Mouse (Mus musculus): ENCODE measurements at regions not wholly inside any gene's neighbourhood (a gene's known extent, or its start where the extent isn't known, plus 50 kb on each side); places are given as distances from the start of the nearest gene placed in this dataset.

GRCm38 (mm10) chr8:89439304-89439703, 395.3 kb upstream of the Sall1 start:
- 65% methylated on average over 6 of the region's 6 CpGs for WGBS
- no peak for ATAC-seq (ENCODE audit: insufficient read depth, low FRiP score, low read depth)
- Histone ChIP-seq H3K27me3 (replicated peaks) (no peaks in the 10 kb centered on the region), H3K27ac (no peak overlapping the region), H3K4me2 (no peak overlapping the region), H3K9ac (no peak overlapping the region), H3K4me1 (no peaks in the 10 kb centered on the region), H3K4me3 (replicated peaks) (no peak overlapping the region), H3K36me3 (no peaks in the 10 kb centered on the region), H3K9me3 (no peaks in the 10 kb centered on the region)

GRCm38 (mm10) chr8:89426969-89427368, 383.0 kb upstream of the Sall1 start:
- Histone ChIP-seq H3K4me3 (replicated peaks) (no peak overlapping the region), H3K9ac (no peak overlapping the region), H3K36me3 (no peaks in the 10 kb centered on the region), H3K9me3 (no peaks in the 10 kb centered on the region), H3K4me2 (no peak overlapping the region), H3K27ac (no peak overlapping the region), H3K27me3 (replicated peaks) (no peaks in the 10 kb centered on the region), H3K4me1 (no peaks in the 10 kb centered on the region)
- ATAC-seq (ENCODE audit: insufficient read depth, low FRiP score, low read depth): no peak
- WGBS: 85% methylated on average over 3 of the region's 3 CpGs

GRCm38 (mm10) chr8:89415287-89415686, 371.3 kb upstream of the Sall1 start:
- Histone ChIP-seq H3K27me3 (replicated peaks) (no peaks in the 10 kb centered on the region), H3K9ac (no peak overlapping the region), H3K9me3 (no peaks in the 10 kb centered on the region), H3K4me2 (no peak overlapping the region), H3K27ac (no peak overlapping the region), H3K4me1 (no peaks in the 10 kb centered on the region), H3K4me3 (replicated peaks) (no peak overlapping the region), H3K36me3 (no peaks in the 10 kb centered on the region)
- 91% methylated on average over 2 of the region's 2 CpGs for WGBS
- ATAC-seq (ENCODE audit: insufficient read depth, low FRiP score, low read depth): no peak

GRCm38 (mm10) chr8:89412500-89412899, 368.5 kb upstream of the Sall1 start:
- H3K27me3 ChIP-seq (replicated peaks): no peaks in the 10 kb centered on the region
- 80% methylated on average over 8 of the region's 8 CpGs for WGBS

GRCm38 (mm10) chr8:89412046-89412445, 368.1 kb upstream of the Sall1 start:
- no peak overlapping the region for H3K4me2 ChIP-seq

More at GRCm38 (mm10) chr8:89412500-89412899, 368.5 kb upstream of the Sall1 start:
- no peak overlapping the region for H3K9ac ChIP-seq
- no peak overlapping the region for H3K27ac ChIP-seq
- H3K4me1 ChIP-seq: no peaks in the 10 kb centered on the region
- H3K4me3 ChIP-seq (replicated peaks): no peak overlapping the region
- no peak for ATAC-seq (ENCODE audit: insufficient read depth, low FRiP score, low read depth)
- no peaks in the 10 kb centered on the region for H3K36me3 ChIP-seq
- H3K4me2 ChIP-seq: no peak overlapping the region
- no peaks in the 10 kb centered on the region for H3K9me3 ChIP-seq

GRCm38 (mm10) chr8:89406688-89407087, 362.7 kb upstream of the Sall1 start:
- H3K27me3 ChIP-seq (replicated peaks): no peaks in the 10 kb centered on the region
- no peak for ATAC-seq (ENCODE audit: insufficient read depth, low FRiP score, low read depth)
- 66% methylated on average over 5 of the region's 5 CpGs for WGBS
- no peak overlapping the region for H3K9ac ChIP-seq
- H3K4me2 ChIP-seq: no peak overlapping the region
- no peak overlapping the region for H3K27ac ChIP-seq
- H3K9me3 ChIP-seq: no peaks in the 10 kb centered on the region
- H3K36me3 ChIP-seq: no peaks in the 10 kb centered on the region
- H3K4me3 ChIP-seq (replicated peaks): no peak overlapping the region
- no peaks in the 10 kb centered on the region for H3K4me1 ChIP-seq

More at GRCm38 (mm10) chr8:89412046-89412445, 368.1 kb upstream of the Sall1 start:
- no peak overlapping the region for H3K4me3 ChIP-seq (replicated peaks)
- H3K9me3 ChIP-seq: no peaks in the 10 kb centered on the region
- no peaks in the 10 kb centered on the region for H3K4me1 ChIP-seq
- no peaks in the 10 kb centered on the region for H3K36me3 ChIP-seq
- 39% methylated on average over 7 of the region's 7 CpGs for WGBS
- H3K27me3 ChIP-seq (replicated peaks): no peaks in the 10 kb centered on the region
- no peak overlapping the region for H3K9ac ChIP-seq
- H3K27ac ChIP-seq: no peak overlapping the region
- no peak for ATAC-seq (ENCODE audit: insufficient read depth, low FRiP score, low read depth)

- WGBS: 81% methylated on average over 3 of the region's 3 CpGs
- no peaks in the 10 kb centered on the region for H3K36me3 ChIP-seq
- no peak overlapping the region for H3K27ac ChIP-seq
- no peaks in the 10 kb centered on the region for H3K9me3 ChIP-seq
- H3K27me3 ChIP-seq (replicated peaks): no peaks in the 10 kb centered on the region
- H3K9ac ChIP-seq: no peak overlapping the region
- no peaks in the 10 kb centered on the region for H3K4me1 ChIP-seq
- no peak overlapping the region for H3K4me2 ChIP-seq
- H3K4me3 ChIP-seq (replicated peaks): no peak overlapping the region
- no peak for ATAC-seq (ENCODE audit: insufficient read depth, low FRiP score, low read depth)
These were observed 360.3 kb upstream of the Sall1 start for GRCm38 (mm10) chr8:89404287-89404686.

- Histone ChIP-seq H3K4me3 (replicated peaks) (no peak overlapping the region), H3K9me3 (no peaks in the 10 kb centered on the region), H3K36me3 (no peaks in the 10 kb centered on the region), H3K4me1 (no peaks in the 10 kb centered on the region), H3K4me2 (no peak overlapping the region), H3K9ac (no peak overlapping the region), H3K27ac (no peak overlapping the region), H3K27me3 (replicated peaks) (no peaks in the 10 kb centered on the region)
- no peak for ATAC-seq (ENCODE audit: insufficient read depth, low FRiP score, low read depth)
These were observed 352.7 kb upstream of the Sall1 start for GRCm38 (mm10) chr8:89396673-89397072.

GRCm38 (mm10) chr8:89392749-89393148, 348.8 kb upstream of the Sall1 start:
- no peaks in the 10 kb centered on the region for H3K9me3 ChIP-seq
- no peak overlapping the region for H3K9ac ChIP-seq
- no peak overlapping the region for H3K27ac ChIP-seq
- no peak for ATAC-seq (ENCODE audit: insufficient read depth, low FRiP score, low read depth)
- no peaks in the 10 kb centered on the region for H3K36me3 ChIP-seq
- H3K4me2 ChIP-seq: no peak overlapping the region
- 69% methylated on average over 6 of the region's 6 CpGs for WGBS
- no peak overlapping the region for H3K4me3 ChIP-seq (replicated peaks)
- peaks cover 4% of the 10 kb centered on the region; the same call in 1 of the 2 replicates for H3K4me1 ChIP-seq
- H3K27me3 ChIP-seq (replicated peaks): no peaks in the 10 kb centered on the region

- Histone ChIP-seq H3K4me2 (no peak overlapping the region), H3K9me3 (no peaks in the 10 kb centered on the region), H3K9ac (no peak overlapping the region), H3K27ac (no peak overlapping the region), H3K36me3 (no peaks in the 10 kb centered on the region), H3K27me3 (replicated peaks) (no peaks in the 10 kb centered on the region), H3K4me1 (peaks cover 9% of the 10 kb centered on the region; the same call in 1 of the 2 replicates), H3K4me3 (replicated peaks) (no peak overlapping the region)
- WGBS: 24% methylated on average over 6 of the region's 6 CpGs
- ATAC-seq (ENCODE audit: insufficient read depth, low FRiP score, low read depth): no peak
These were observed 344.8 kb upstream of the Sall1 start for GRCm38 (mm10) chr8:89388761-89389160.

GRCm38 (mm10) chr8:89387295-89387694, 343.3 kb upstream of the Sall1 start:
- Histone ChIP-seq H3K9ac (no peak overlapping the region), H3K4me3 (replicated peaks) (no peak overlapping the region), H3K27me3 (replicated peaks) (no peaks in the 10 kb centered on the region), H3K36me3 (no peaks in the 10 kb centered on the region), H3K4me1 (peaks cover 9% of the 10 kb centered on the region; the same call in 1 of the 2 replicates), H3K4me2 (no peak overlapping the region), H3K9me3 (no peaks in the 10 kb centered on the region), H3K27ac (no peak overlapping the region)
- 29% methylated on average over 8 of the region's 8 CpGs for WGBS
- no peak for ATAC-seq (ENCODE audit: insufficient read depth, low FRiP score, low read depth)

GRCm38 (mm10) chr8:89385028-89385427, 341.1 kb upstream of the Sall1 start:
- Histone ChIP-seq H3K36me3 (no peaks in the 10 kb centered on the region), H3K4me2 (no peak overlapping the region), H3K4me1 (peaks cover 9% of the 10 kb centered on the region; the same call in 1 of the 2 replicates), H3K4me3 (replicated peaks) (no peak overlapping the region), H3K27me3 (replicated peaks) (no peaks in the 10 kb centered on the region), H3K27ac (no peak overlapping the region), H3K9ac (no peak overlapping the region), H3K9me3 (no peaks in the 10 kb centered on the region)
- ATAC-seq (ENCODE audit: insufficient read depth, low FRiP score, low read depth): no peak
- 74% methylated on average over 5 of the region's 5 CpGs for WGBS

GRCm38 (mm10) chr8:89383781-89384180, 339.8 kb upstream of the Sall1 start:
- H3K27ac ChIP-seq: no peak overlapping the region
- WGBS: 62% methylated on average over 5 of the region's 5 CpGs
- no peaks in the 10 kb centered on the region for H3K27me3 ChIP-seq (replicated peaks)
- H3K9ac ChIP-seq: no peak overlapping the region
- no peak for ATAC-seq (ENCODE audit: insufficient read depth, low FRiP score, low read depth)
- H3K4me2 ChIP-seq: no peak overlapping the region
- H3K4me3 ChIP-seq (replicated peaks): no peak overlapping the region
- H3K4me1 ChIP-seq: peaks cover 9% of the 10 kb centered on the region; the same call in 1 of the 2 replicates
- H3K36me3 ChIP-seq: no peaks in the 10 kb centered on the region
- no peaks in the 10 kb centered on the region for H3K9me3 ChIP-seq

Measured in stomach, embryonic 15.5 days (tissue).